Mouse (Mus musculus) midbrain, postnatal 0 days (tissue): Measurements from ENCODE around the gene Adamts12. TPM values are rescaled to one million over a fixed set of nuclear protein-coding genes. Genes with fewer than 3 reads are reported as not detected.
A peak's percentile ranks its signal among the peaks of the same experiment; 100 is the strongest.

Experiments
- ATAC-seq: fragments of 200-750 bp; cut with Nextera tagmentation; 2 replicates; pipeline ENCODE4 v1.8.0; 2017; ENCODE audit warnings: moderate number of reproducible peaks, mild to moderate bottlenecking, moderate TSS enrichment, moderate library complexity; ENCODE audit not compliant: low FRiP score
- DNase-seq: peaks from one replicate; pipeline ENCODE4 v3.0.0-alpha.2; 2015; ENCODE audit warnings: low spot score
- H3K27ac ChIP-seq: fragments of 300-500 bp; sonication (generic); 2 replicates; pipeline ENCODE4 v1.5.1; 2014; ENCODE audit warnings: low read depth, mild to moderate bottlenecking, low read length, mixed read lengths
- H3K27me3 ChIP-seq: fragments of 300-500 bp; sonication (generic); 2 replicates; pipeline ENCODE4 v1.6.1; 2014; ENCODE audit warnings: low read length, control low read depth, mixed read lengths; ENCODE audit not compliant: insufficient read depth
- H3K36me3 ChIP-seq: fragments of 300-500 bp; sonication (generic); 2 replicates; pipeline ENCODE4 v1.6.1; 2014; ENCODE audit warnings: low read length, control low read depth, mixed read lengths; ENCODE audit not compliant: insufficient read depth
- H3K4me1 ChIP-seq: fragments of 300-500 bp; sonication (generic); 2 replicates; pipeline ENCODE4 v1.6.1; 2014; ENCODE audit warnings: mild to moderate bottlenecking, control low read depth, antibody characterized with exemption, low read length, mixed read lengths; ENCODE audit not compliant: insufficient read depth
- H3K4me2 ChIP-seq: fragments of 300-500 bp; sonication (generic); 2 replicates; pipeline ENCODE4 v1.6.1; 2014; ENCODE audit warnings: low read depth, mild to moderate bottlenecking, low read length, mixed read lengths; ENCODE audit not compliant: poor library complexity, severe bottlenecking
- H3K4me3 ChIP-seq: fragments of 300-500 bp; sonication (generic); 2 replicates; pipeline ENCODE4 v1.5.1; 2014; ENCODE audit warnings: low read depth, mild to moderate bottlenecking, low read length, moderate library complexity
- H3K9ac ChIP-seq: fragments of 300-500 bp; sonication (generic); replicated peaks from 2 replicates; pipeline ENCODE4 v1.6.1; 2014; ENCODE audit warnings: mild to moderate bottlenecking, low read length, moderate library complexity, mixed read lengths; ENCODE audit not compliant: poor library complexity, severe bottlenecking
- H3K9me3 ChIP-seq: fragments of 300-500 bp; sonication (generic); 2 replicates; pipeline ENCODE4 v1.6.1; 2016; ENCODE audit warnings: low read length, control low read depth
- CTCF ChIP-seq: IDR thresholded peaks from 2 replicates; pipeline ENCODE4 v1.5.1; 2016; ENCODE audit warnings: antibody characterized with exemption, mild to moderate bottlenecking
- WGBS: fragments of 180-500 bp; shearing (Covaris S2); extraction: QIAGEN DNeasy Blood & Tissue Kit; methylation state at CpG from one replicate; pipeline ENCODE4 v1.1.7; 2014; 5-methylcytosine and 5-hydroxymethylcytosine counted together
- polyA plus RNA-seq: library from polyadenylated mRNA; unstranded; fragments of >200 nt; fragmentation: Nextera tagmentation; extraction: Ambion mirVana; gene quantifications from 2 replicates; pipeline ENCODE4 v1.2.1, GENCODE M21; 2015
- total RNA-seq: library from RNA; depleted of rRNA; stranded (reverse); fragments of >200 nt; gene quantifications from 2 replicates; pipeline ENCODE4 v1.2.3, GENCODE M21; 2014

The Adamts12 gene
- total and polyA plus RNA-seq, 2 experiments from 2014 or later, result 0.94 to 7.4 TPM

GRCm38 (mm10) chr15:11186711-11187110 lies 122.1 kb downstream of the Adamts12 start:
- Histone ChIP-seq H3K4me3 (no peak overlapping the region), H3K4me1 (no peaks in the 10 kb centered on the region), H3K9me3 (no peaks in the 10 kb centered on the region), H3K4me2 (no peak overlapping the region), H3K27ac (no peak overlapping the region), H3K36me3 (no peaks in the 10 kb centered on the region), H3K27me3 (no peaks in the 10 kb centered on the region), H3K9ac (no peak overlapping the region)
- WGBS, result 60% methylated on average over 4 of the region's 4 CpGs
- TF ChIP-seq CTCF, result no peak
- DNase-seq, result no peak
- no peak for ATAC-seq

- Histone ChIP-seq H3K9me3 (no peaks in the 10 kb centered on the region), H3K4me1 (no peaks in the 10 kb centered on the region), H3K4me2 (no peak overlapping the region), H3K36me3 (no peaks in the 10 kb centered on the region), H3K27ac (no peak overlapping the region), H3K27me3 (no peaks in the 10 kb centered on the region), H3K4me3 (no peak overlapping the region), H3K9ac (no peak overlapping the region)
- 87% methylated on average over 4 of the region's 4 CpGs for WGBS
- ATAC-seq (no peak), DNase-seq (no peak)
- no peak for TF ChIP-seq CTCF
These were observed 125.9 kb downstream of the Adamts12 start for GRCm38 (mm10) chr15:11190447-11190846.

- no peak overlapping the region for H3K4me3 ChIP-seq
- no peak overlapping the region for H3K4me2 ChIP-seq
- H3K9ac ChIP-seq, result no peak overlapping the region
- WGBS, result 80% methylated on average over 2 of the region's 2 CpGs
- H3K9me3 ChIP-seq, result no peaks in the 10 kb centered on the region
- no peaks in the 10 kb centered on the region for H3K27me3 ChIP-seq
- TF ChIP-seq CTCF, result no peak
- DNase-seq (no peak), ATAC-seq (no peak)
- no peaks in the 10 kb centered on the region for H3K36me3 ChIP-seq
- no peak overlapping the region for H3K27ac ChIP-seq
- H3K4me1 ChIP-seq, result no peaks in the 10 kb centered on the region
These were observed 128.2 kb downstream of the Adamts12 start for GRCm38 (mm10) chr15:11192762-11193161.

GRCm38 (mm10) chr15:11197051-11197450 lies 132.5 kb downstream of the Adamts12 start:
- H3K4me3 ChIP-seq, result no peak overlapping the region
- no peak for DNase-seq

GRCm38 (mm10) chr15:11198246-11198795 lies 133.7 kb downstream of the Adamts12 start:
- no peak for TF ChIP-seq CTCF
- WGBS, result 78% methylated on average over 7 of the region's 7 CpGs
- Histone ChIP-seq H3K4me1 (no peaks in the 10 kb centered on the region), H3K9ac (no peak overlapping the region), H3K27me3 (no peaks in the 10 kb centered on the region), H3K36me3 (no peaks in the 10 kb centered on the region), H3K27ac (no peak overlapping the region), H3K4me3 (no peak overlapping the region), H3K4me2 (no peak overlapping the region), H3K9me3 (no peaks in the 10 kb centered on the region)
- ATAC-seq, result no peak
- DNase-seq, result peak; percentile 66

More at GRCm38 (mm10) chr15:11197051-11197450, 132.5 kb downstream of the Adamts12 start:
- Histone ChIP-seq H3K27ac (no peak overlapping the region), H3K9me3 (no peaks in the 10 kb centered on the region), H3K36me3 (no peaks in the 10 kb centered on the region), H3K4me2 (no peak overlapping the region), H3K27me3 (no peaks in the 10 kb centered on the region), H3K4me1 (no peaks in the 10 kb centered on the region), H3K9ac (no peak overlapping the region)
- no peak for TF ChIP-seq CTCF
- 88% methylated on average over 6 of the region's 6 CpGs for WGBS
- ATAC-seq, result no peak

- no peak overlapping the region for H3K4me3 ChIP-seq
- H3K27me3 ChIP-seq, result no peaks in the 10 kb centered on the region
- H3K9ac ChIP-seq, result no peak overlapping the region
- 79% methylated on average over 6 of the region's 6 CpGs for WGBS
- no peaks in the 10 kb centered on the region for H3K4me1 ChIP-seq
- H3K4me2 ChIP-seq, result no peak overlapping the region
- DNase-seq (no peak), ATAC-seq (no peak)
- H3K9me3 ChIP-seq, result no peaks in the 10 kb centered on the region
- H3K27ac ChIP-seq, result no peak overlapping the region
- no peak for TF ChIP-seq CTCF
- H3K36me3 ChIP-seq, result no peaks in the 10 kb centered on the region
These were observed 138.5 kb downstream of the Adamts12 start for GRCm38 (mm10) chr15:11203084-11203483.
